Mouse (Mus musculus): ENCODE measurements around the gene Gm9837. TPM values are rescaled to one million over a fixed set of nuclear protein-coding genes. Genes with fewer than 3 reads are reported as not detected.
A peak's percentile ranks its signal among the peaks of the same experiment; 100 is the strongest.
"Not testable (repeated sequence)": the region's sequence is repeated elsewhere in the genome, so short reads cannot be mapped to it uniquely, and the experiment has no call there.

The Gm9837 gene
- total and polyA plus RNA-seq, 2 experiments from 2014 or later, result 1.7 TPM; not detected in 1

DNA sequence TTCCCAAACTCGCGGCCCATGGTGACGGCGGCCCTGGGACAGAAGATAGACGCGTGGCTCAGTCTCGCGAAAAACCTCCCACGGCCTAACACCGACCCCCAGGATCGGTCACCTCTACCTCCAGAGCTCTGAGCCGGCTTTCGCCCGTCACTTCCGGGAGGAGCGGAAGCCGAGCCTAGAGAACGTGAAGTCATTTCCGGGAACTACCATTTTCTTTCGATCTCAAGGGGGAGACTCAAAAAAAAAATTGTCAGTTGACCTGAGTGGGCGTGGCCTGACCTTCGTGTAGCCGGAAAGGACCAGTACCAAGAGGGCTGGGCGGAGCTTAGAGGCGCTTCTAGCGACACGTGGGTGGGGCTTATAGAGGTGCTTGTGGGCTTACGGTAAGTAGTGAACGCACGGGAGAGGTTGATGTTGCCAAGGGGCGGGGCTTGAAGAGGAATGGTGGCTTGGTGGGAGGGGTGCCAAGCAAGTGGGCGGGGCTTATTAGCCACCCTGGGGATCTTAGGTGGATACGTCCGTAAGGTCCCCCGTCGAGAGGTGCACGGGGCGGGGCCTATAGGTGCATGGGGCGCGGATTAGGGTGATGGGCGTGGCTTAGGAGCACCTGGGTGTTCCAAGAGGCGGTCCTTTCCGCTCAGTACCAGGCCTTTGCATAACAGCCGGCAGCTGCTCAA, 39.5 kb downstream of the Gm9837 start, which contains the start of the genes Uqcrq and Gdf9:
Gene Uqcrq, minus strand, starts transcription at position 162 of the 677 bp plus-strand sequence.
Gene Gdf9, plus strand, starts transcription at position 354 of the 677 bp plus-strand sequence.
- ATAC-seq (peak; percentile 96), DNase-seq (peak; percentile 99)
- peak within 1 kb of the TSS; percentile 69 for H3K4me3 ChIP-seq (ENCODE audit: low read depth, low read length)
- peak within 1 kb of the TSS; percentile 83 for H3K27ac ChIP-seq (ENCODE audit: low read depth, low read length)
- WGBS, result 1% methylated on average over 44 of the region's 44 CpGs
- H3K4me2 ChIP-seq (ENCODE audit: low read depth), result peak within 1 kb of the TSS; percentile 74
- no peaks in the 10 kb centered on the region for H3K9me3 ChIP-seq (ENCODE audit: low read length)
- no peaks in the 10 kb centered on the region for H3K27me3 ChIP-seq (ENCODE audit: insufficient read depth, low read length)
- TF ChIP-seq CTCF (IDR thresholded peaks at IDR 0.05; ENCODE audit: low read depth), result no peak
- peak within 1 kb of the TSS; percentile 75 for H3K9ac ChIP-seq
- H3K4me1 ChIP-seq (ENCODE audit: insufficient read depth), result no peaks in the 10 kb centered on the region
- H3K36me3 ChIP-seq (ENCODE audit: insufficient read depth), result peaks cover 8% of the 10 kb centered on the region; the same call in 1 of the 2 replicates

DNA sequence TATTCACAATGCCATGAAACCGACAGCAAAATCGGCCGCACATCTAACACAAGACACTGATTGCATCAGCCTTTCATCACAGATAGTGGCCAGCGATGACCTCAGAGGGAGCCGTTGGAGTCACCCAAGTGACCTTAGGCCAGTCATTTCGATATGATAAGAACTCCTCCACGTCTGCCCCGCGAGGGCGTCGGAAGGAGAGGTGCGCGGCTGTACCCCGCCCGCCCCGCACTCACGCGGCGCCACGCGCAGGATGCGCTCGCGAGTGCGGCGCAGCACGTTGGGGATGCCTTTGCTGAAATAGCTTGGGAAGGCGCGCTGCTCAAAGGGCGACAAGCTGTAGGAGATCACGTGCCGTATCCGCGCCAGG, 40.0 kb downstream of the Gm9837 start:
- H3K27me3 ChIP-seq (ENCODE audit: insufficient read depth, low read length), result no peaks in the 10 kb centered on the region
- no peak; the same call in 1 of the 2 replicates for TF ChIP-seq CTCF (IDR thresholded peaks at IDR 0.05; ENCODE audit: low read depth)
- ATAC-seq (peak; percentile 74), DNase-seq (no peak)
- peak overlapping the region; percentile 83 for H3K27ac ChIP-seq (ENCODE audit: low read depth, low read length)
- H3K4me1 ChIP-seq (ENCODE audit: insufficient read depth), result no peaks in the 10 kb centered on the region
- peak overlapping the region; percentile 75 for H3K9ac ChIP-seq
- H3K36me3 ChIP-seq (ENCODE audit: insufficient read depth), result peaks cover 8% of the 10 kb centered on the region; the same call in 1 of the 2 replicates
- peak overlapping the region; percentile 69 for H3K4me3 ChIP-seq (ENCODE audit: low read depth, low read length)
- 3% methylated on average over 34 of the region's 34 CpGs for WGBS
- H3K9me3 ChIP-seq (ENCODE audit: low read length), result no peaks in the 10 kb centered on the region
- peak overlapping the region; percentile 74 for H3K4me2 ChIP-seq (ENCODE audit: low read depth)

DNA sequence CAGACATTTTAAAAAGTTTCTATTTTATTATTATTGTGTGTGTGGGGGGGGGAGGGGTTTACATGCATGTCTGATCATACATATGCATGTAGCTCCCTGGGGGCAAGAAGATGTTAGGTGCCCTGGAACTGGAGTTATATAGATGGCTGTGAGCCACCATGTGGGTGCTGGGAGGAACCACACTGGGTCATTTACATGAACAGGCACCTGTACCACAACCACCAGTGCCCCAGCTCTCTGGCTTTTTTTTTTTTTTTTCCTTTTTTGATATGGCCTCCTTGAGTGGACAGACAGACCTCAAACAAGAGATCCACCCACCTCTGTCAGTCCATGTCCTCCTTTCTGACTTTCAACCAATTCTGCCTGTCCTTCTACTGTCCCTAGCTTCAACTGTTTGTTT, 41.1 kb downstream of the Gm9837 start:
- peaks cover 8% of the 10 kb centered on the region; the same call in 1 of the 2 replicates for H3K36me3 ChIP-seq (ENCODE audit: insufficient read depth)
- H3K27ac ChIP-seq (ENCODE audit: low read depth, low read length), result no peak overlapping the region
- no peaks in the 10 kb centered on the region for H3K27me3 ChIP-seq (ENCODE audit: insufficient read depth, low read length)
- H3K4me2 ChIP-seq (ENCODE audit: low read depth), result no peak overlapping the region
- no peak for ATAC-seq
- H3K9me3 ChIP-seq (ENCODE audit: low read length), result no peaks in the 10 kb centered on the region
- H3K9ac ChIP-seq, result no peak overlapping the region
- no peak for DNase-seq
- H3K4me1 ChIP-seq (ENCODE audit: insufficient read depth), result no peaks in the 10 kb centered on the region
- no peak for TF ChIP-seq CTCF (IDR thresholded peaks at IDR 0.05; ENCODE audit: low read depth)
- no peak overlapping the region for H3K4me3 ChIP-seq (ENCODE audit: low read depth, low read length)

DNA sequence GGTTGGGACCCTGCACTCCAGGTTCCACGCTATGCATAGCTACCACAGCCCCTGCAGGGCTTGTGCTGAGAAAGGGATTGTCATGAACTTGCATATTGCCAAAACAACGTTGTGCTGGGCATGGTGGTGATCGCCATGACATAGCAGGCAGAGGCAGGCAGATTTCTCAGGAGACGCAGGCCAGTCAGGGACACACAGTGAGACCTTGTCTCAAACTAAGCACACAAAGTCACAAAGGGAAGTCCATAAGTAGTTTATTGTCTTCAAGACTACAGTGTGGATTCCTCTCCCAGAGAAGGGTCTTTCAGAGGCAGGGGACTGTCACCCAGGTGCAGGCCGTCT, 41.6 kb downstream of the Gm9837 start:
- no peak overlapping the region for H3K27ac ChIP-seq (ENCODE audit: low read depth, low read length)
- no peak for TF ChIP-seq CTCF (IDR thresholded peaks at IDR 0.05; ENCODE audit: low read depth)
- 96% methylated on average over 5 of the region's 5 CpGs for WGBS
- no peak overlapping the region for H3K4me2 ChIP-seq (ENCODE audit: low read depth)
- H3K36me3 ChIP-seq (ENCODE audit: insufficient read depth), result peaks cover 8% of the 10 kb centered on the region; the same call in 1 of the 2 replicates
- H3K9me3 ChIP-seq (ENCODE audit: low read length), result no peaks in the 10 kb centered on the region
- ATAC-seq (no peak), DNase-seq (no peak)
- H3K4me1 ChIP-seq (ENCODE audit: insufficient read depth), result no peaks in the 10 kb centered on the region
- no peak overlapping the region for H3K4me3 ChIP-seq (ENCODE audit: low read depth, low read length)
- H3K9ac ChIP-seq, result no peak overlapping the region
- no peaks in the 10 kb centered on the region for H3K27me3 ChIP-seq (ENCODE audit: insufficient read depth, low read length)

DNA sequence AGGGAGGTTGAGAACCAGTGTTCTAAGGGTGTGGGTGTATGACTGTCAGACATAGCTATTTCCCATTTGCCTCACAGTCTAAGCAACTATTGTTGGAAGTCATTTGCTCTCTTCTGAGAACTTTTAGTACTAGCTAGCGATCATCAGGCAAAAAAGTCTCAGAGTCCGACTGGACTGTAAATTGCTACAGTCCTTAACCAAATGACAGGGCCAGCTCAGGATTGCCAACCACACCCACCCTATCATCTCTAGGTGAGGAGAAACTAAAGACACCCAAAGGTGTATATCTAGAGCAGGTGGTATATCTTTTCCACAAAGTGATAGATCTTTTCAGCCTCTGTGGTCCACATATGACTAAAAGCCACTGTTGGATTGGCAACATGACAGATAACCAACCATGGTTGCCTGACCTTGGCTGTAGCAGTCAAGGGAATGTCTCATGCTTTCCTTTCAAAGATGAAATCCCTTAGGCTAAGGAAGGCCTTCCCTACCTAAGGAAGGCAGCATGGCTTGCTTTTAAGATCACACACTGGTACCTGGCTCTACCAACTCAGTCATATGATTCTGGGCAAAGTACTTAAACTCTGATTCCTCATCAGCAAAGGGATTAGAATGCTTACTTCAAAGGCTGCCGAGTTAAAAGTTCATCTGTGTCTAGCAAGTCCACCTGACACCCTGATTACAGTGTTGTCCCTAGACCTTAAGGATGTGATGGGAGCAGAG, 42.1 kb downstream of the Gm9837 start:
- no peak overlapping the region for H3K27ac ChIP-seq (ENCODE audit: low read depth, low read length)
- WGBS, result 88% methylated on average over 3 of the region's 3 CpGs
- no peaks in the 10 kb centered on the region for H3K27me3 ChIP-seq (ENCODE audit: insufficient read depth, low read length)
- TF ChIP-seq CTCF (IDR thresholded peaks at IDR 0.05; ENCODE audit: low read depth), result no peak
- H3K9ac ChIP-seq, result no peak overlapping the region
- H3K4me1 ChIP-seq (ENCODE audit: insufficient read depth), result no peaks in the 10 kb centered on the region
- ATAC-seq (no peak), DNase-seq (no peak)
- no peaks in the 10 kb centered on the region for H3K9me3 ChIP-seq (ENCODE audit: low read length)
- no peak overlapping the region for H3K4me3 ChIP-seq (ENCODE audit: low read depth, low read length)
- no peak overlapping the region for H3K4me2 ChIP-seq (ENCODE audit: low read depth)
- peaks cover 8% of the 10 kb centered on the region; the same call in 1 of the 2 replicates for H3K36me3 ChIP-seq (ENCODE audit: insufficient read depth)

DNA sequence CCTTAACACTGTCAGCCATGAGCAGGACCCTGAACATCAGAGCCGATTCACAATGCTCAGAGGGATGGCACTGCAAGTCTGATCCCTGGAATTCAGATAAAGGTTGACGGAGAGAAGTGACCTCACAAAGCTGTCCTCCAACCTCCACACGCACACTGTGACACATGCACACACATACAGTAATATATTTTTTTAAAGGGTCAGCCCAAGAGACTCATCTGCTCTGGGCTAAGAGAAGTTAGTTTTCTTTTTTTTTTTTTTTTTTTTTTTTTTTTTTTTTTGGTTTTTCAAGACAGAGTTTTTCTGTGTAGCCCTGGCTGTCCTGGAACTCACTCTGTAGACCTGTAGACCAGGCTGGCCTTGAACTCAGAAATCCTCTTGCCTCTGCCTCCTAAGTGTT, 43.4 kb downstream of the Gm9837 start:
- H3K27me3 ChIP-seq (ENCODE audit: insufficient read depth, low read length); H3K9ac ChIP-seq; DNase-seq; ATAC-seq; H3K9me3 ChIP-seq (ENCODE audit: low read length); H3K36me3 ChIP-seq (ENCODE audit: insufficient read depth); H3K27ac ChIP-seq (ENCODE audit: low read depth, low read length); H3K4me3 ChIP-seq (ENCODE audit: low read depth, low read length); H3K4me1 ChIP-seq (ENCODE audit: insufficient read depth); H3K4me2 ChIP-seq (ENCODE audit: low read depth): not testable (repeated sequence)
- WGBS, result 83% methylated on average over 3 of the region's 3 CpGs

DNA sequence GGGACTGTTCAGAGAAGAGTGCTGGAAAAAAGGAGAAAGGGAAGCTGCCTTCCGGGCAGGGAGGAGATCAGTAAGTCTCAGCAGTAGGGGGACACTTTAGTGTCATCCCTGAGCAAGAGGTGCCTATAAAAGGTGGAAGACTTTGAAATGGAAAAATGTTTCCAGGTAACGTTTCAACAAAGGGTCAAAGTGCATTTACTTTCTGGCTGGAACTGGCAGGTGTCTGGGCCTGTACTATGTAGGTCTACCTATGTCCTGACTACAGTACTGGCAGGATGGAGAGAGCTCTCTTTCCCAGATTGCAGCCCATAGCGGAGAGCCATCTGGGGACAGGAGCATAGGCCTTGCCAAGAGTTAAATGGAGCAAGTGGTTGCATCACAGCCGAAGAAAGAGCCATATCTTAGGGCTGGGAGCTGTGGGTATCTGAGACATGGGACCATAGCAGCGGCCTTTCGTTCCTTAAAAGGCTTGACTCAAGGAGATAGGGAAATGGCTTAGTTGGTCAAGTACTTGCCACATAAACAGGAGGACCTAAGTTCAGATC, 44.5 kb downstream of the Gm9837 start:
- H3K9ac ChIP-seq, result no peak overlapping the region
- no peak for DNase-seq
- no peaks in the 10 kb centered on the region for H3K4me1 ChIP-seq (ENCODE audit: insufficient read depth)
- no peak overlapping the region for H3K4me2 ChIP-seq (ENCODE audit: low read depth)
- no peak for ATAC-seq
- no peak overlapping the region for H3K4me3 ChIP-seq (ENCODE audit: low read depth, low read length)
- H3K27me3 ChIP-seq (ENCODE audit: insufficient read depth, low read length), result no peaks in the 10 kb centered on the region
- H3K9me3 ChIP-seq (ENCODE audit: low read length), result no peaks in the 10 kb centered on the region
- no peak for TF ChIP-seq CTCF (IDR thresholded peaks at IDR 0.05; ENCODE audit: low read depth)
- WGBS, result 85% methylated on average over 6 of the region's 6 CpGs
- H3K36me3 ChIP-seq (ENCODE audit: insufficient read depth), result peaks cover 16% of the 10 kb centered on the region
- no peak overlapping the region for H3K27ac ChIP-seq (ENCODE audit: low read depth, low read length)
